Mouse (Mus musculus) embryo, embryonic 11 days (tissue): ENCODE results near the gene Sltm.
"Not testable (repeated sequence)": the region's sequence is repeated elsewhere in the genome, so short reads cannot be mapped to it uniquely, and the experiment has no call there.

Experiments
- DNase-seq: peaks from one replicate; pipeline ENCODE4 v3.0.0-alpha.2; 2015

Sltm gene

DNA sequence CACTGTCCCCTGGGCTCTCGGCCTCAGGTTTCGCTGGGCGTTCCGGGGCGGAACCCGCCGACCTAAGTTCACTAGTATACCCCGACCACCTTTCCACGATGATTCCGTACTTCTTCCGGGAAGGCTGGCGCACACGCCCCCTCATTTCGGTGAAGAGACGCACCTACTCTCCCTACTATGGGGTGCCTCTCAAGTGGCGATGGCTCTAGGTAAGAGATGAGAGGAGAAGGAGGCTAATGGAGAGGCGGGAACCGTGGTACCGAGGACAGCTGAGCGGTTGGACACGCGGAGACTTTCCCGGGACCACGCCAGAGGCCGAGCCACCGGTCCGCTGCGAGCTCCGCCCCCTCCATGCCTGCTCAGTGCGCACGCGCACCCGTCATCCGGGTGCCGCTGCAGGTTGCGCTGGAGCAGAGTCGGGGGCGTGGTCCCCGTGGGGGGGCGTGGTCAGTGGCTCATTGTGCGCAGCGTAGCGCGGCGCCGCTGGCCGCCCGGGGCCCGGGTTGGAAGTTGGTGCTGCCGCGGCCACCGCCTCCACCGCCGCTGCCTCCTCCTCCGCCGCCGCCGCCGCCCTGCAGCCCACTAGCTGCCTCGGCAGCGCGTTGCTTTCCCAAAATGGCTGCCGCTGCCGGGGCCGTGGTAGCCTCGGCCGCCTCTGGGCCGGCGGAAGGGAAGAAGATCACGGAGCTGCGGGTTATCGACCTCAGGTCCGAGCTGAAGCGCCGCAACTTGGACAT, at the start of gene Sltm:
TSS of gene Sltm (plus strand) at position 450 of the 737 bp plus-strand sequence.
- peak; percentile 97 for DNase-seq

DNA sequence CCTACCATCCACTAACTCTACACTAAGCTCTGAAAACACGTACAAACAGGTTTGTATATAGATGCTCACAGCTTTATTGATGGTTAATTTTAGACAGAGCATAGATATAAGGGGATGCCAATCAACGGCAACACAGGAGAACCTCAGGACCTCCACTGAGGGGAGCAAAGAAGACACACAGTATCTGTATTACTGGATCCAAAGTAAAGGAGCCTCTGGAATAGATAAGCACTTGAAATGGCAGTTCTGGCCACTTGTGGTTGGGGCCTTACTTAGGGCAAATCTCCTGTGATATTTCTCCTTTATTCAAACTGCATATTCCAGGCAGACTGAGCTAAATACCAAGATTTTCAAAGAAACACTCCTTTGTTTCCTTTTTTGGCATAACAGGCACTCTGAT, 49.5 kb upstream of the Sltm start:
- no peak for DNase-seq

DNA sequence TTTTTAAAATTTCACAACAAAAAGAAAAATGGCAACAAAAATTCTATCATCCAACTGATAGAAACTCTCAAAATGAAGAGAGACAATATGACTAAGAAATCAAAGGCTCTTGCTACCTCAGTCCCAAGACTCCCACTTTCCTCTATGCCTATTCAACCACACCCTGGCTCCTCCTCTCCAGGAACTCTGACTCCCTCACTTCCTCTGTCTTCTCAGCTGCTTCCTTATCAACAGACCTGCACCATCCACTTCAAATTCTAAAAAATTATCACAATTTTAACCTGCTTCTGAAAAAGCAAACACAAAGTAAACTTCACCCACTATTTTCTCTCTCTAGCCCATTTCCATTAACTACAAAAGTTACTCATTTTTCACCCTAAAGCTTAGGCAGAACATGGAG, 45.6 kb upstream of the Sltm start:
- DNase-seq, result no peak

DNA sequence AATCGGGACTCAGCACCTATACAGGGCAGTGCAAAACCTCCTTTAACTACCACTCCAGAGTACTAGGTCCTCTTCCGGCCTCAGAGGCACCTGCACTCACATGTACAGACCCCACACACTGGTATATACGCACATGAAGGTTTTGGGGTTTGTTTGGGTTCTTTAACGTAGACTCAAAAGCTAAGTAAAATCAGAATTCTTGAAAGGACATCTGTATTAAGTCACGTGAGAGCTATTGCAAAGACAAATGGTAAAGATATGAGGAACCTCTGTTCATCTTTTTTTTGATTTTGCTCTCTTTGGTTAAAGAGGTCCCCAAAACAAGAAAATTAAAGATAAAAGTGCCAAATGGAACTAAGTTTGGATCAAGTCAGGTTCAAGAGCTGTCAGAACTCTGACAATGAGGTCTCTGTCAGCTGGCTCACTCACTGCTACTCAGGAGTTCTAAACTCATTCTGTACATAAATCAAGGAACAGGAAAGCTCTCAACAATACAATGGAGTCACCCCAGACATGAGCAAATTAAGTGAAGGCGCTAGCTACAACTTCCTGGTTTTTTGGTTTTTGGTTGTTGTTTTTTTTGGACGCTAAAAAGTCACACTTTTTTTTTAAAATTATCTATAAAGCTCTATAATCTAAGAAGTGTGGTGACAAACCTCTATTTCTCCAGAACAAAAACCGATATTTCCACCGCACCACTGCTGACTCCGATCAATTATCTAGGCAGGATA, 40.1 kb upstream of the Sltm start:
- DNase-seq, result peak; percentile 11

DNA sequence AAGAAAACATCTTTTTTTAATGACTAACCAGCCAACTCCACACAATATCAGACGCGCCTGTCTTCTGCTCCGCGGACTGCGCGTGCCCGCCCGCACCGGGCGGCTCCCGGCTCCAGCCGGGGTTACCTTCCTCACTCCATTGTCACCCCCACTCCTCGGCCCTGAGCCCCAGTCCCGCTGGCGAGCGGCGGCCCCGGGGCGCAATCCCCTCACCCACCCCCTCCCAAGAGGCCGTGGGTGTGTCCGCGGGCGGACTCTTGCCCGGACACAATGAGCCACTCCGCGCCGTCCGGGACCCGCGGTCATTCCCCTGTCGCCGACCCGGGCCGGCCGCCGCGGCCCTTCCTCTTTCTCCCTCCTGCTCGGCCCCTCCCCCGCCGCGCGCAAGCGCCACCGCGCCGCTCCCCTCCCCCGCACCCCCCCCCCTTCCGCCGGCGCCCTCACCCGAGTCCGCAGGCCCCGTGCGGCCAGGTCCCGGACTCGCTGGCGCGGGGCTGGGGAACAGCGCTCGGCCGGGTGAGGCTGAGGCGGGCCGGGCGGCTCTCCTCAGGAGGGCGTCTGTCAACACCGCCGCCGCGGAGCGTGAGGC, 39.4 kb upstream of the Sltm start:
- peak; percentile 79 for DNase-seq

DNA sequence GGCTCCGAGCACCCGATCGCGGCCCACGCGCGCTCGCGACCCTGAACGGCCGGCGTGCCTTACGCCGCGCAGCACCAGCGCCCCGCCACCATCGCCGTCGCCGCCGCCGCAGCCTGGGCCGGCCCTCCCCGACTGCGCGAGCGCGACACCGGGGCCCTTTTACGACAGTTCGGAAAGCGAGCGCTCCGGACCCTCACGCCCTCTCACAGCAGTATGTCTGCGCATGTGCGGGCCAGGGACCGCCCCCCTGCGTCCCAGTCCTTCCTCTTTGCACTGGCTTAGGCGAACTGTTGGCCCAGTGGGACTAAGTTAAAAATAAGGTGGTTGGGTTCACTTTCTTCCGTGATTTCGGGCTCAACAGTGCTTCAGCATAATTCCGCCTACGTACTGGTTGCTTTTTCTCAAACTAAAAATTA, 38.9 kb upstream of the Sltm start, which contains the start of gene Rnf111:
TSS of gene Rnf111 (minus strand) at position 100 of the 416 bp plus-strand sequence.
- peak; percentile 95 for DNase-seq

DNA sequence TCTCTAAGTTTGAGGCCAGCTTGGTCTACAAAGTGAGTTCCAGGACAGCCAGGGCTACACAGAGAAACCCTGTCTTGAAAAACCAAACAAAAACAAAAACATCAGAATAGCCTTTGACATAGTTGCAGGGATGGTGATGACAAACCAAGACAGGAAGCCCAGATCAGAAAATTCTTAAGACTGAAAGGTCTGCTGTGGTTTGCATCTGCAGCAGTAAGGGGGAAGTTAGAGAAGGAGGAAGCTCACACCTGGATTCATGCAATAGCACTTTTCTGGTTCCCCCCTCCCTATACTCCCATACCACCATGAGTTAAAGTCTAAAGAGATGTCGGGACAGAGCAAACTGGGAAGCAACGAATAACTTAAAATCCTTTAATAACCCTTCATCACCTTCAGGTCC, 36.4 kb upstream of the Sltm start:
- DNase-seq, result no peak

DNA sequence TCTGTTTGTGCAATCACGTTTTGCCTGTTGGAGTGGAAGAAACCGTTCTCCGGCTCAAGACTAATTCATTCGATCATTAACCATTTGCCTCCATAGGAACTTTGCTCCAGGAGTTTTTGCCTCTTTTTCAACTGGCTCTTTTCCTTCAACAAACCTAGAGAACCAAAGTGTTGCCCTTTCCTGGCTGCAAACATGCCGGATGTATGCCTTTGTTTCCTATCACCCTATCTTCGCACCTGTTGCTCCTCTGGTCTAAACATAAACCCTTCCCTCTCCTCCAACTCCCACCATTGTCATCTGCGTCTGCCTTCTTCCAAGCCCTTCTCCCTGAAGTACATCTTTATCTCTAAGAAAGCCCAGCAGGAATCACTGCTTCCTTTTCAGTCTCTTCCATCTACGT, 35.8 kb upstream of the Sltm start:
- no peak for DNase-seq

DNA sequence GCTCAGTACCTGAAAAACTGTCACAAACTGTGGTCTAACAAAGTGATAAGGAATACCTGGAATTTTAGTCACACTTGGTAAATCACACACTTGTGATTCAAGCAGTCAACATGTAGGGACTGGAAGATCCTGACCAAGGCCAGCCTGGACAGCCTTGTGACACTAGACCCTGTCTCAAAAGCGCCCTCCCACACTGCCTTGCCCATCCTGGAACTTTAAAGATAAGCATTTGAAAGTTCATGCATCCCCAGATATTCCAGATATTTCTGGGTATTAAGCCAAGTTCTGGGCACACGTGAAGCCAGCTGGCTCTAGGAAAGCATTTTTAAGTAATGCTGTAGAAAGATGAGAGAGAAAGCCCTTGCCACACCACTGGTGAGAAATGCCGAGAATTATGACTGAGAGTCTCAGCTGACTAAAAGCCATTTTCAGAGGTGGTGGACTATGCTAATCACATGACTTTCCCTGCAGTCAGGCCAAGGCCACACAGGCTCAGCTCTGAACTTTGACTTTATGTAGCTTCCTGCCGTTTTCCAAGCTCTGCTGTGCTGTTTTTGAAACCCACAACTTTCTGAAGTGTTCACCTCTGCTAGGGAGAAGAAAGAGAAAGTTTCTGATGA, 32.5 kb upstream of the Sltm start:
- DNase-seq, result no peak

DNA sequence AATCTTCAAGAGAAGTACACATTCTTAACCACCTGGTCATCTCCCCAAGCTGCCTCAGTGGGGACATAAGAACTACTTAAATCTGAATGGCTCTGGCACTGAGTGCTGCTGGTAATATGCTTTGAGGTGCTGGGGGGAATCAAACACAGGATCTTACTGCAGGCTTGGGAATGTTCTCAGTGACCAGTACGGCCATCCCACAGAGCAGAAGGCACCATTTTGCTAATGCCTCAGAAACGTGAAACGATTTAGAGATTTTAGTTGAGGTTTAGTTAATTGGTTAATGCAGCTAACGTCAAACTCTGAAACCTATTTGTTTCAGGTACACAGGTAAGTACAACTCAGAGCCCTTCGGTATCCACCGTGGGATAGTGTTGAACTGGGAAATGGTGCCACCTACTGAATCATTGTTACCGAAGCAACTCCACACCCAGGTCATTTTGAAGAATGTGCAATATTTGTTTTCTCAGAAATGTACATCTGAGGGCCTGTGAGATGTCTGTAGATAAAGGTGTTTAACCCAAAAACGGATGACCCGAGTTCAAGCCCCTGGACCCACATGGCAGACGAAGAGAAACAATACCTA, 31.5 kb upstream of the Sltm start:
- DNase-seq, result no peak

DNA sequence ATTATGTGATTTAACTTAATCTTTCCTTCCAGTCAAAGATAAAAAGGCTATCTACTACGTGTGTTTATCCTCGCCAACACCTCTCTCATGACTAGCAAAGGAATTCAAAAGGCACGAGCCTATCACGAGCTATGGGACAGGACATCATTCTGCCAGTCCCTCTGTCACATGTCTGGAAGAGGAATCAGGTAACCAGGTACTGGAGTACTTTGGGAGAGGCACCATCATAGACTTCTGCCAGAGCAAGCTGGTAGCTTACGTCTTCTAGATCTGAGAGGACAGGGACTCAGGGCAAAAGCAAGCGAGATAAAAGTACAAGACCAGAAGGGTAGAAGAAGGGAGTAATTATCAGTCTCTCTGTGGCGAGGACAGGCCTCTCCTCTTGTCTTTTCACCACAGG, 30.9 kb upstream of the Sltm start:
- no peak for DNase-seq

DNA sequence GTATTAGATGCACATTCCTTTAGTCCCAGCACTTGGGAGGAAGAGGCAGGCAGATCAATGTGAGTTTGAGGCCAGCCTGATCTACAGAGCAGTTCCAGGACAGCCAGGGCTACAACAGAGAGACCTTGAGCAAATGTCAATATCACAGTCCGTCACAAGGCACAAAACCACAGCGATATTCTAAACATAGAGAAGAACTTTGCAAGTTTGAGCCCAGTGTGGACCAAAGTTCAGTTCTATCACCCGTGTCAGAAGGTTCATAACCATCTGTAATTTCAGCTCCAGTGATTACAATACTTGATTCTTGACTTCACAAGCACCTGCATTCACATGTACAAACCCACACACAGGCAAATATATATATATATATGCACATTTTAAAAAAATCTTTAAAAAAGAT, 21.9 kb upstream of the Sltm start:
- no peak for DNase-seq

DNA sequence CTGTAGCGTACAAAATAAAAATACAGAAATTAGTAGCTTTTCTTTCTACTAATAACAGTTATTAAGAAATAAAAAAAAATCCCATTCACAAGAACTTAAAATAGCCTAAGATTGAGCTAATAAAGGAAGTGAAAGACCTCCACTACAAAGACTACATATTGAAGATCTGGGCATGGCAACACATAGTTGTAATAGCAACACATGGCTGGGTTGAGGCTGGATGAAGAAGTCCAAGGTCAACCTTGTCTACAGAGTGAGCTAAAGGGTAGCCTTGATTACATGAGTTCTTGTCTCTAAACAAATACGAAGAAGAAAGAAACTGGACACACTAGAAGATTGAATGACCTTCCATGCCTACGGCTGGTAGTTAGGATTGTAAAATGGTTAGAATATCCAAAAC, 18.7 kb upstream of the Sltm start:
- DNase-seq, result no peak

DNA sequence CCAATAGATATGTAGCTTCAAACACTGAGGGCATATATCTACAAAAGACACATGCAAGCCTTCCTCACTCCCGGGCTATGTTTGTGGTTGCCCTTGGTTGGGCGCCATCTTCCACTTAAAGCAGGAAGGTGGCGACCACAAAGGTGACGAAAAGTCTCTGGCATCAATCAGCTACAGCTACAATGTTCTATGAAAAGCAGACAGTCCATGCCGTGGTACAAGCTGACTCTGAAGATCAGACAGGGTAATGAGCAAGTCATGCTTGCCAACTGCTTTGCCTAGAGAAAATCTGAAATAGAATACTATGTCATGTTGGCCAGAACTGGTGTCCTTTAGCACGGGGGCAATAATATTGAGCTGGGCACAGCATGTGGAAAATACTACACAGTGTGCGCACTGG, 18.2 kb upstream of the Sltm start:
- no peak for DNase-seq

DNA sequence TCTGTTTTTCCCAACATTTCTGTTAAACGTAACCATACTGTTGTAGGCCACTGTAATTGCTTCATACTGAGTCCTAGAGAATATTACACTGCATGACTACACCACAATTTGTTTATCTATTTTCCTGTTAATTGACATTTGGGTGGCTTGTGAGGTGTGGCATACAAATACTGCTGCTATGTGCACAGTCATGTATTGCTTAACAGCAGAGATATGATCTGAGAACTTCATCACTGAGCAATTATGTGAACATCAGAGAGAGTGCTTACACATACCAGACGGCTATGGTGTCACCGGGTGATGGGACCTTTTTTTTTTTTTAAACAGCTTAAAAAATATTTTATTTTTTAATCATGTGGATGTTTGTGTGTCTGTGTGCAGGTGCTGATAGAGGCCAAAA, 9.2 kb upstream of the Sltm start:
- no peak for DNase-seq

DNA sequence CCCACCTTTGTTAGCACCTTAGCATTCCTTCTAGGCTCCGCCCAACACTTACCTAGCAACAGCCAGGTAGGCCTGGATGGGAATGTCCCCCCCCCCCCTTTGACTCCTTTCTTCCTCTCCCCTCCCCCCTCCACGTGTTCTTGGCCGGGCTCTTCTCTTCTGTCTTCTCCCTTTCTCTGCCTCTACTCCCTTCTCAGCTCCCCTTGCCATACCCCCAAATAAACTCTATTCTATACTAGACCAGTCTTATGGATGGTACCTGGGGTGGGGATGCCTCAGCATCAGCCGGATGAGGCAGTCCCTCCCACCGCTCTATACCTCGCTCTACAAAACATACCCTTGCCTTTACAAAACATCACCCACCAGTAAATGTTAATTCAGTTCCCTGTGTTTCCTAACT, 970 bp upstream of the Sltm start:
- DNase-seq, result peak; percentile 15

DNA sequence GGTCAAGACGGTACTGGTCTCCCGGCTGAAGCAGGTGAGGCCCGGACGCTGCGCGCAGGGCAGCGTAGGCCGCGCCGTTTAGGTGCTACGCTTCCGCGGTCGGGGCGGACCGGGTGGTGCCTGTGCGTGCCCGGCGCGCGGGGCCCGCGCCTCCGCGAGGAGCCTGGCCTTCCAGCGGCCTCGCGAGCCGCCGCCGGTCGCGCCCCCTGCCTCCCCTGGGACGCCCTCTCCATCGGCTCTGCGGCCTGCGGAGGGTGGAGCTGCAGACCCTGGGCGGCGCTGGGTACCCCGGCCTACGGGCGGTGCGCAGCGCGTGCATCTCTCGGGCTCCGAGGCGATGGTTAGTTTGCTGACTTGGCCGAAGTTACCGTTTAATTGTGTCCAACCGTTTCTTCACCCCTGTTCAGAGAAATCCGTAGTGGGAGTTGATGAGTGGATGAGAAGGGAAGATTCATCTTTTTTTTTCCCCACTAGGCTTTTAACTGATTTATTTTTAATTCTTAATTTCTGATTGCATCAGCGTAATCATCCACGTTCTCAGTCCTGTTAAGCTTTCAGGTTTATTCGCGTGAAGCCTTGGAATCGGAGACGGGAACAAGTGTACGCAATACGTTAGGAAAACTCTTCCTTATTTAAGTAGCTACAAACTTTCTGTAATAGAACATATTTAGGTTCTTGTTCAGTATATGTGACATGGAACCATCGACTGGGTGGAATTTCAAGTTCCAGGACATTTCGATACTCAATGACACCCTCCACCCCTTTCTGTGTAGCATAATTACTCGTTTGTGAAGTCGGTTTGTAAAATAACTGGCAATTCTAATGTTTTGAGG, 710 bp downstream of the Sltm start:
- DNase-seq, result peak; percentile 85

DNA sequence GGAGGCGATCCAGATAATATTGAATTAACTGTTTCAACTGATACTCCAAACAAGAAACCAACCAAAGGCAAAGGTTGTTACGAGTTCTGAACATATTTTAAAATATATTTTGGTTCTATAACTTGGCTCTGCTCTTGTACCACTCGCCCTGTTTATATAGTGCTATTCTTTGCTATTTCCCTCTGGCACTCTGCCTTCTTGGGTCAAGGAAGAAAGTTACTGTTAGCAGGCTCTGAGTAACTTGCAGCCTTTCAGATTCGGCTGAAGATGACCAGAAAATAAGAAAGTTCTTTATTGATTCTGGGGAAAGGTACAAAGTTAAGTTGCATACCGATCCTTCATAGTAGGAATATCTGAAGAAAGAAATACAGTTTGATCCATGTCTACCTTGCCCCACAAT, 1.4 kb downstream of the Sltm start:
- no peak for DNase-seq

DNA sequence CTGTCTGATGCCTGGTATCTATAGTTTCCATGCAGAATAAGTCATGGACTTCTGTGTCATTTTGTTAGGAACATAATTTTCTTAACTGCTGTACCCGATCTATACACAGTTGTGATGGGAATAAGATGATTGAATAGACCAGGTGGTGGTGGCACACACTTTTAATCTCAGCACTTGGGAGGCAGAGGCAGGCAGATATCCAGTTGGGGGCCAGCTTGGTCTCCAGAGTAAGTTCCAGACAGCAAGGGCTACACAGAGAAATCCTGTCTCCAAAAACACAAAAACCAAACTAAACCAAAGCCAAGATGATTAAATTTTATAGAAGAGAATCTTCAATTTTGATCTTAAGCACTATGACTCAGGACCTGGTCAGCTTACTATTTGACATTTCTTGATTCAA, 2.3 kb downstream of the Sltm start:
- DNase-seq, result no peak

DNA sequence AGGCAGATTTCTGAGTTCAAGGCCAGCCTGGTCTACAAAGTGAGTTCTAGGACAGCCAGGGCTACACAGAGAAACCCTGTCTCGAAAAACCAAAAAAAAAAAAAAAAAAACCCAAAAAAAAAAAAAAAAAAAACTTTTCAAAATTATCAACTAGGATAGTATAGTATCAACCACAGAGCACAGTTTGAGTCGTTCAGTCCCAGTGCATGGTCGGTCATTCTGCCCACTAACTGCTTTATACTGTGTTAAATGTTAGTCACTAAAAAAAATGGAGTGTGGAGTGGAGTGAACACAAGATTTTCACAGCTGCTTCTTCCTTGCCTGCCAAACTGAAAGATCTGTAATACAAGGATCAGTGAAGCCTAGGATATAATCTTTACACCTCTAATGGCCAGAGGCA, 4.0 kb downstream of the Sltm start:
- DNase-seq, result not testable (repeated sequence)

DNA sequence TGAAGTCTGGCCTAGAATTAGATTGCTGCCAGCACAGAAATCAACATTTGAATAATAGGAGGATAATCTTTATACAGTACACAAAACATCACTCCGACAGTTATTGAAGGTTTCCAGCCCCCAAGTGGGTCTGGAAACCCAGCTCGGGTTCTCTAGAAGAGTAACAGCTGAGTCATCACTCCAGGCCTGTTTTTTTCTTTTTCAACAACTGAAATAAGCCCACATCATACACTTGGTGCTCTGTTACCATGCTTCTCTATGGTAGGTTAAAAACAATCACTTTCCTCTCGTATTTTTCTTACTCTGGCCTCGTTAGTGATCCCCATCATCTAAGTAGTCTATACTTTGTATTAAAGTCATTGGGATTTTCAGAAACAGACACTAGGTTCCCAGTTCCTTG, 5.8 kb downstream of the Sltm start:
- DNase-seq, result no peak

DNA sequence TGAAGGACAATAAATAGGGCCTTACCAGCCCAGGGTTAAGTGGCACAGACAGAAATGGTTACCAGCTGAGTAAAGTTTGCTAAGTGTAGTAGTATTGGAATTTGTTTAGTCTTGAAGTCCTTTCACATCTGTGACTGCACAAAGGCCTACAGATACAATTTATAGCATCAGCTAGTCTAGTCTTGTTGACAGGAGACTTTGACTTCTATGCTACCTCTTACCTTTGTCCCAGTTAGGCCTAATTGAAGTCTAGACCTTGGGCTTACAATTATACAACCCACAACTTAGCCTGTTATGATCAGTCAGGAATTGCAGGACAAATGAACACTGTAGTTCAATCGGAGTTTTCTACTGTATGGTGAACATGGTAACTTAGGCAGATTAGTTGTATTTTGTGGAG, 9.0 kb downstream of the Sltm start:
- no peak for DNase-seq
